Mouse (Mus musculus) testis, adult 2 months (tissue): ENCODE results near the gene Gys1.

ENCODE experiments used
- CTCF ChIP-seq: fragments of 200-500 bp; IDR thresholded peaks from 2 replicates; pipeline ENCODE4 v1.5.1; 2012; ENCODE audit warnings: low read depth, mild to moderate bottlenecking, inconsistent platforms, low read length, moderate library complexity; ENCODE audit not compliant: control insufficient read depth, insufficient read depth, insufficient replicate concordance
- POLR2A ChIP-seq: fragments of 200-500 bp; IDR thresholded peaks from 2 replicates; pipeline ENCODE4 v1.6.1; 2012; ENCODE audit warnings: low read depth, mild to moderate bottlenecking, inconsistent platforms, low read length, moderate library complexity; ENCODE audit not compliant: control insufficient read depth

DNA sequence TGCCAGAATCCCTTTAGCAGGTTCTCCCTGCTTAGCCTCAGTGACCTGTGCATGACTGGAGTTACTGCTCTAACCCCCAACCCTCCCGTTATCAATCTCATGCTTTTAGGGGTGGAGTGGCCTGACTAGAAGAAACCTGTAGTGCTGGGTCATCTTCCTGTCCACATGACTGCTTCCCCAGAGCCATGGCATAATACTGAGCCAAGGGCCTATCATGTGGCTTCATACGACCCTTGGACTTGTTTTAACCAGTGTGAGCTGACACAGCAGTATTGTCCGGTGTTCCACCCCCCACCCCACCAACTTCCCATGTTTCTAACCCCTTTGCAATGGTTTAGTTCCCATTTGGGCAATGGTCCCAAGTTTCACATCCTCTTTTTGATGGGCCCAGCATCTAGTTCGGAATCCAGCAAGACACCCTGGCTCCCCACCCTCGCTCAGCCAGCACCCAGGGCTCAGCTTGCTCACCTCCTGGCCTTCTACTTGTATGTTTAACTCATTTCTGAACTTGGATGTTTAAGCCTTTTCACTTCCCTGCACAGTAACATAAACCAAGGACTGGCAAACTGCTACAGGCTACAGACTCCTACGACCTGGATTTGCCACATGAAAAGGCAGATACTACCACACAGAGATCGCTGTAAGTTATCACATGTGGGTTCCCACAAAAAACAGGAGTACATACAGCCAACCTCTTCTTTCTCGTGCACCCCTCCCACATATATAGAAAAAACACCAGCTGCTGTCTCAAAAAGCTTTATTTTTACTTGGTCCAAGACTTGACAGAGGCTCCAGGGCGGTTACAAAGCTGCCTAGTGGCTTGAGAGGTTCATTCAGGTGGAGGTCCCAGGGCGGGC is 22.8 kb downstream of the Gys1 start:
- TF ChIP-seq POLR2A (no peak), CTCF (no peak)
